Mouse (Mus musculus): Measurements from ENCODE around the gene Macrod2.
A peak's percentile ranks its signal among the peaks of the same experiment; 100 is the strongest.

Macrod2 gene

GRCm38 (mm10) chr2:141859220-141859619 is 1464.1 kb downstream of the Macrod2 start:
- DNase-seq (ENCODE audit: low read depth, low spot score), result peak; percentile 76

- no peak for DNase-seq (ENCODE audit: low read depth, low spot score)
Observed at GRCm38 (mm10) chr2:141861679-141862268, 1466.7 kb downstream of the Macrod2 start.

- DNase-seq (ENCODE audit: low read depth, low spot score), result no peak
Observed at GRCm38 (mm10) chr2:141862531-141863265, 1467.6 kb downstream of the Macrod2 start.

GRCm38 (mm10) chr2:141863628-141864165 is 1468.6 kb downstream of the Macrod2 start:
- DNase-seq (ENCODE audit: low read depth, low spot score), result no peak

- DNase-seq (ENCODE audit: low read depth, low spot score), result no peak
Observed at GRCm38 (mm10) chr2:141870930-141871329, 1475.8 kb downstream of the Macrod2 start.

- DNase-seq (ENCODE audit: low read depth, low spot score), result no peak
Observed at GRCm38 (mm10) chr2:141876155-141876851, 1481.2 kb downstream of the Macrod2 start.

GRCm38 (mm10) chr2:141876958-141877357 is 1481.8 kb downstream of the Macrod2 start:
- DNase-seq (ENCODE audit: low read depth, low spot score), result no peak

- no peak for DNase-seq (ENCODE audit: low read depth, low spot score)
Observed at GRCm38 (mm10) chr2:141878473-141878872, 1483.4 kb downstream of the Macrod2 start.

GRCm38 (mm10) chr2:141879711-141880110 is 1484.6 kb downstream of the Macrod2 start:
- DNase-seq (ENCODE audit: low read depth, low spot score), result no peak

GRCm38 (mm10) chr2:141886694-141887474 is 1491.8 kb downstream of the Macrod2 start:
- peak; percentile 49 for DNase-seq (ENCODE audit: low read depth, low spot score)

- DNase-seq (ENCODE audit: low read depth, low spot score), result no peak
Observed at GRCm38 (mm10) chr2:141889497-141889896, 1494.4 kb downstream of the Macrod2 start.

GRCm38 (mm10) chr2:141897951-141898350 is 1502.8 kb downstream of the Macrod2 start:
- no peak for DNase-seq (ENCODE audit: low read depth, low spot score)

- no peak for DNase-seq (ENCODE audit: low read depth, low spot score)
Observed at GRCm38 (mm10) chr2:141911831-141912447, 1516.8 kb downstream of the Macrod2 start.

- DNase-seq (ENCODE audit: low read depth, low spot score), result no peak
Observed at GRCm38 (mm10) chr2:141913486-141913885, 1518.4 kb downstream of the Macrod2 start.

- DNase-seq (ENCODE audit: low read depth, low spot score), result no peak
Observed at GRCm38 (mm10) chr2:141913894-141914293, 1518.8 kb downstream of the Macrod2 start.

- no peak for DNase-seq (ENCODE audit: low read depth, low spot score)
Observed at GRCm38 (mm10) chr2:141920377-141920992, 1525.4 kb downstream of the Macrod2 start.

GRCm38 (mm10) chr2:141935130-141935529 is 1540.0 kb downstream of the Macrod2 start:
- no peak for DNase-seq (ENCODE audit: low read depth, low spot score)

- DNase-seq (ENCODE audit: low read depth, low spot score), result peak; percentile 2
Observed at GRCm38 (mm10) chr2:141954795-141955194, 1559.7 kb downstream of the Macrod2 start.

GRCm38 (mm10) chr2:141955197-141955596 is 1560.1 kb downstream of the Macrod2 start:
- peak; percentile 19 for DNase-seq (ENCODE audit: low read depth, low spot score)

- no peak for DNase-seq (ENCODE audit: low read depth, low spot score)
Observed at GRCm38 (mm10) chr2:141962868-141963267, 1567.8 kb downstream of the Macrod2 start.

Data from mesoderm, embryonic 11.5 days (tissue).